ENCODE assay signal across 35 mouse cellular contexts in genomic region chr1:40077328-40077727, GRCm38 (mm10). TPM values are rescaled to one million over a fixed set of nuclear protein-coding genes. Genes with fewer than 3 reads are reported as not detected.
"Had no signal": no experiment of that assay in that cellular context is flagged by ENCODE, and none has a peak within 500 bp of the region (broad histone marks: within the 10 kb centered on the region; RNA-seq: fewer than 3 reads in every experiment).

No protein-coding gene starts in this region.

- H3K4me3 ChIP-seq: left cerebral cortex, adult 2 months; limb, embryonic 10.5 days; limb, embryonic 12.5 days; limb, embryonic 13.5 days; limb, embryonic 15.5 days; liver, embryonic 12.5 days; liver, embryonic 13.5 days; liver, embryonic 15.5 days; lung, embryonic 15.5 days; megakaryocyte, embryonic 14.5 days; midbrain, embryonic 10.5 days; midbrain, embryonic 12.5 days; midbrain, embryonic 15.5 days; myocyte; neural tube, embryonic 12.5 days had no signal

- H3K9me3 ChIP-seq: limb, embryonic 10.5 days; limb, embryonic 12.5 days; limb, embryonic 13.5 days; limb, embryonic 15.5 days; liver, embryonic 12.5 days; liver, embryonic 13.5 days; liver, embryonic 15.5 days; lung, embryonic 15.5 days; megakaryocyte, embryonic 14.5 days; midbrain, embryonic 10.5 days; midbrain, embryonic 12.5 days; midbrain, embryonic 15.5 days; neural tube, embryonic 12.5 days had no signal

- DNase-seq: left cerebral cortex, postnatal 4 days; liver; liver, embryonic 13.5 days; liver, postnatal 0 days; lung, adult 18-20 months; lung, adult 2 months; lung, embryonic 14.5 days; lung, postnatal 10 days; lung, postnatal 14 days; lung, postnatal 36 days; lung, postnatal 4 days; midbrain, embryonic 14.5 days had no signal

- ATAC-seq: liver, embryonic 12.5 days; liver, postnatal 0 days; lung, postnatal 0 days; midbrain, embryonic 15.5 days had no signal

- H3K36me3 ChIP-seq: limb, embryonic 10.5 days; limb, embryonic 12.5 days; limb, embryonic 13.5 days; limb, embryonic 15.5 days; liver, embryonic 12.5 days; liver, embryonic 13.5 days; liver, embryonic 15.5 days; lung, embryonic 15.5 days; midbrain, embryonic 10.5 days; midbrain, embryonic 12.5 days; midbrain, embryonic 15.5 days; neural tube, embryonic 12.5 days had no signal

- H3K27me3 ChIP-seq: limb, embryonic 12.5 days; limb, embryonic 13.5 days; limb, embryonic 15.5 days; liver, embryonic 12.5 days; liver, embryonic 13.5 days; liver, embryonic 15.5 days; lung, embryonic 15.5 days; midbrain, embryonic 12.5 days; midbrain, embryonic 15.5 days; neural tube, embryonic 12.5 days had no signal

- H3K9ac ChIP-seq: limb, embryonic 12.5 days; limb, embryonic 13.5 days; limb, embryonic 15.5 days; liver, embryonic 12.5 days; liver, embryonic 13.5 days; liver, embryonic 14.5 days; liver, embryonic 15.5 days; liver, postnatal 0 days; lung, embryonic 14.5 days; lung, embryonic 15.5 days; midbrain, embryonic 12.5 days; midbrain, embryonic 15.5 days; neural tube, embryonic 12.5 days had no signal

- H3K4me2 ChIP-seq: limb, embryonic 12.5 days; limb, embryonic 13.5 days; limb, embryonic 15.5 days; liver, embryonic 11.5 days; liver, embryonic 12.5 days; liver, embryonic 13.5 days; liver, embryonic 15.5 days; lung, embryonic 14.5 days; lung, embryonic 15.5 days; midbrain, embryonic 12.5 days; midbrain, embryonic 15.5 days; neural tube, embryonic 12.5 days had no signal

- H3K4me1 ChIP-seq: limb, embryonic 10.5 days; limb, embryonic 12.5 days; limb, embryonic 13.5 days; limb, embryonic 15.5 days; liver, embryonic 12.5 days; liver, embryonic 13.5 days; liver, embryonic 15.5 days; lung, embryonic 15.5 days; megakaryocyte, embryonic 14.5 days; midbrain, embryonic 12.5 days; midbrain, embryonic 15.5 days; neural tube, embryonic 12.5 days had no signal

- H3K27ac ChIP-seq: left cerebral cortex, adult 2 months; limb, embryonic 10.5 days; limb, embryonic 12.5 days; limb, embryonic 13.5 days; limb, embryonic 15.5 days; liver, embryonic 12.5 days; liver, embryonic 13.5 days; liver, embryonic 14.5 days; liver, embryonic 15.5 days; lung, embryonic 15.5 days; macrophage; midbrain, embryonic 10.5 days; midbrain, embryonic 12.5 days; midbrain, embryonic 15.5 days; neural tube, embryonic 12.5 days had no signal

RNA-seq across cellular contexts. Expression of gene Il1r2, which starts 3.4 kb away (rescaled TPM):
- total RNA-seq: left cerebral cortex, adult 2 months; left cerebral cortex, postnatal 25 days; left cerebral cortex, postnatal 36 days; liver, adult 2 months; midbrain, postnatal 0 days had no signal
- polyA plus RNA-seq: midbrain, embryonic 12.5 days; neural tube, embryonic 11.5 days had no signal
